Mouse (Mus musculus): ENCODE measurements at regions not wholly inside any gene's neighbourhood (a gene's known extent, or its start where the extent isn't known, plus 50 kb on each side); places are given as distances from the start of the nearest gene placed in this dataset.

- ATAC-seq (ENCODE audit: low read depth) = no peak
- no peak overlapping the region for H3K4me2 ChIP-seq
- H3K9me3 ChIP-seq (replicated peaks) = peaks cover 13% of the 10 kb centered on the region
- no peak overlapping the region for H3K4me3 ChIP-seq (replicated peaks)
- H3K36me3 ChIP-seq = no peaks in the 10 kb centered on the region
- no peak overlapping the region for H3K9ac ChIP-seq
- no peaks in the 10 kb centered on the region for H3K4me1 ChIP-seq (replicated peaks)
- no peak overlapping the region for H3K27ac ChIP-seq
- WGBS (ENCODE audit: insufficient replicate concordance) = 70% methylated on average over 4 of the region's 4 CpGs
- no peaks in the 10 kb centered on the region for H3K27me3 ChIP-seq
- no peak for DNase-seq
These were observed 399.9 kb downstream of the Tmem132b start for GRCm38 (mm10) chr5:125931502-125931901.

- Histone ChIP-seq H3K4me2 (no peak overlapping the region), H3K27me3 (no peaks in the 10 kb centered on the region), H3K36me3 (no peaks in the 10 kb centered on the region), H3K9me3 (replicated peaks) (peaks cover 26% of the 10 kb centered on the region), H3K4me3 (replicated peaks) (no peak overlapping the region), H3K27ac (no peak overlapping the region), H3K9ac (no peak overlapping the region), H3K4me1 (replicated peaks) (no peaks in the 10 kb centered on the region)
- ATAC-seq (ENCODE audit: low read depth) (no peak), DNase-seq (no peak)
- 65% methylated on average over 3 of the region's 3 CpGs for WGBS (ENCODE audit: insufficient replicate concordance)
These were observed 407.8 kb downstream of the Tmem132b start for GRCm38 (mm10) chr5:125939416-125939815.

GRCm38 (mm10) chr5:125946729-125947128 is 415.2 kb downstream of the Tmem132b start:
- Histone ChIP-seq H3K9ac (no peak overlapping the region), H3K9me3 (replicated peaks) (peaks cover 21% of the 10 kb centered on the region), H3K27me3 (no peaks in the 10 kb centered on the region), H3K4me2 (no peak overlapping the region), H3K4me1 (replicated peaks) (no peaks in the 10 kb centered on the region), H3K36me3 (no peaks in the 10 kb centered on the region), H3K27ac (no peak overlapping the region), H3K4me3 (replicated peaks) (no peak overlapping the region)
- DNase-seq = no peak
- no peak for ATAC-seq (ENCODE audit: low read depth)
- 61% methylated on average over 4 of the region's 4 CpGs for WGBS (ENCODE audit: insufficient replicate concordance)

GRCm38 (mm10) chr5:125951641-125952040 is 420.1 kb downstream of the Tmem132b start:
- no peaks in the 10 kb centered on the region for H3K36me3 ChIP-seq
- H3K4me2 ChIP-seq = no peak overlapping the region
- DNase-seq (no peak), ATAC-seq (ENCODE audit: low read depth) (no peak)
- H3K27me3 ChIP-seq = no peaks in the 10 kb centered on the region
- no peak overlapping the region for H3K27ac ChIP-seq
- peaks cover 20% of the 10 kb centered on the region; the same call in 1 of the 2 replicates for H3K9me3 ChIP-seq (replicated peaks)
- H3K4me3 ChIP-seq (replicated peaks) = no peak overlapping the region
- H3K4me1 ChIP-seq (replicated peaks) = no peaks in the 10 kb centered on the region
- H3K9ac ChIP-seq = no peak overlapping the region
- 69% methylated on average over 6 of the region's 6 CpGs for WGBS (ENCODE audit: insufficient replicate concordance)

- H3K36me3 ChIP-seq = no peaks in the 10 kb centered on the region
- DNase-seq (no peak), ATAC-seq (ENCODE audit: low read depth) (no peak)
- no peak overlapping the region for H3K4me3 ChIP-seq (replicated peaks)
- no peak overlapping the region for H3K9ac ChIP-seq
- H3K4me2 ChIP-seq = no peak overlapping the region
- H3K4me1 ChIP-seq (replicated peaks) = no peaks in the 10 kb centered on the region
- no peaks in the 10 kb centered on the region for H3K27me3 ChIP-seq
- peaks cover 27% of the 10 kb centered on the region; the same call in 1 of the 2 replicates for H3K9me3 ChIP-seq (replicated peaks)
- WGBS (ENCODE audit: insufficient replicate concordance) = 54% methylated on average over 8 of the region's 8 CpGs
- no peak overlapping the region for H3K27ac ChIP-seq
These were observed 432.5 kb downstream of the Tmem132b start for GRCm38 (mm10) chr5:125964039-125964438.

- no peaks in the 10 kb centered on the region for H3K36me3 ChIP-seq
- no peak overlapping the region for H3K4me2 ChIP-seq
- ATAC-seq (ENCODE audit: low read depth) = no peak
- H3K27me3 ChIP-seq = no peaks in the 10 kb centered on the region
- no peak overlapping the region for H3K4me3 ChIP-seq (replicated peaks)
- H3K27ac ChIP-seq = no peak overlapping the region
- no peaks in the 10 kb centered on the region for H3K4me1 ChIP-seq (replicated peaks)
- H3K9ac ChIP-seq = no peak overlapping the region
- no peak for DNase-seq
- 45% methylated on average over 4 of the region's 4 CpGs for WGBS (ENCODE audit: insufficient replicate concordance)
- peaks cover 40% of the 10 kb centered on the region for H3K9me3 ChIP-seq (replicated peaks)
These were observed 436.6 kb downstream of the Tmem132b start for GRCm38 (mm10) chr5:125968151-125968550.

- Histone ChIP-seq H3K9ac (no peak overlapping the region), H3K27ac (no peak overlapping the region), H3K9me3 (replicated peaks) (peaks cover 34% of the 10 kb centered on the region), H3K27me3 (no peaks in the 10 kb centered on the region), H3K4me1 (replicated peaks) (no peaks in the 10 kb centered on the region), H3K36me3 (no peaks in the 10 kb centered on the region), H3K4me2 (no peak overlapping the region), H3K4me3 (replicated peaks) (no peak overlapping the region)
- DNase-seq (no peak), ATAC-seq (ENCODE audit: low read depth) (no peak)
- WGBS (ENCODE audit: insufficient replicate concordance) = 53% methylated on average over 1 of the region's 1 CpGs
These were observed 442.5 kb downstream of the Tmem132b start for GRCm38 (mm10) chr5:125974035-125974434.

- H3K27me3 ChIP-seq = no peaks in the 10 kb centered on the region
- no peaks in the 10 kb centered on the region for H3K36me3 ChIP-seq
- no peak overlapping the region for H3K4me2 ChIP-seq
- no peak for ATAC-seq (ENCODE audit: low read depth)
- H3K9me3 ChIP-seq (replicated peaks) = peaks cover 25% of the 10 kb centered on the region
- H3K27ac ChIP-seq = no peak overlapping the region
- H3K4me3 ChIP-seq (replicated peaks) = no peak overlapping the region
- DNase-seq = no peak
- no peak overlapping the region for H3K9ac ChIP-seq
- WGBS (ENCODE audit: insufficient replicate concordance) = 70% methylated on average over 6 of the region's 6 CpGs
- no peaks in the 10 kb centered on the region for H3K4me1 ChIP-seq (replicated peaks)
These were observed 448.2 kb downstream of the Tmem132b start for GRCm38 (mm10) chr5:125979801-125980200.

- ATAC-seq (ENCODE audit: low read depth) = no peak
- no peaks in the 10 kb centered on the region for H3K27me3 ChIP-seq
- no peak overlapping the region for H3K27ac ChIP-seq
- H3K4me3 ChIP-seq (replicated peaks) = no peak overlapping the region
- H3K36me3 ChIP-seq = no peaks in the 10 kb centered on the region
- H3K9me3 ChIP-seq (replicated peaks) = 0 out of 2 replicates have a peak, but pooled peaks cover 13% of the 10 kb centered on the region
- no peak overlapping the region for H3K9ac ChIP-seq
- no peaks in the 10 kb centered on the region for H3K4me1 ChIP-seq (replicated peaks)
- H3K4me2 ChIP-seq = no peak overlapping the region
- no peak for DNase-seq
These were observed 453.8 kb downstream of the Tmem132b start for GRCm38 (mm10) chr5:125985356-125985755.

GRCm38 (mm10) chr5:125997173-125997572 is 465.6 kb downstream of the Tmem132b start:
- WGBS (ENCODE audit: insufficient replicate concordance) = 59% methylated on average over 8 of the region's 8 CpGs
- H3K4me3 ChIP-seq (replicated peaks) = no peak overlapping the region
- ATAC-seq (ENCODE audit: low read depth) = no peak
- peaks cover 28% of the 10 kb centered on the region; the same call in 1 of the 2 replicates for H3K9me3 ChIP-seq (replicated peaks)
- DNase-seq = no peak
- H3K36me3 ChIP-seq = no peaks in the 10 kb centered on the region
- no peak overlapping the region for H3K27ac ChIP-seq
- no peaks in the 10 kb centered on the region for H3K4me1 ChIP-seq (replicated peaks)
- no peak overlapping the region for H3K4me2 ChIP-seq
- no peaks in the 10 kb centered on the region for H3K27me3 ChIP-seq
- H3K9ac ChIP-seq = no peak overlapping the region

- no peak overlapping the region for H3K9ac ChIP-seq
- no peak overlapping the region for H3K4me3 ChIP-seq (replicated peaks)
- no peaks in the 10 kb centered on the region for H3K36me3 ChIP-seq
- H3K9me3 ChIP-seq (replicated peaks) = peaks cover 14% of the 10 kb centered on the region
- H3K27me3 ChIP-seq = no peaks in the 10 kb centered on the region
- no peak overlapping the region for H3K4me2 ChIP-seq
- DNase-seq = no peak
- no peak for ATAC-seq (ENCODE audit: low read depth)
- H3K4me1 ChIP-seq (replicated peaks) = no peaks in the 10 kb centered on the region
- 52% methylated on average over 4 of the region's 4 CpGs for WGBS (ENCODE audit: insufficient replicate concordance)
- H3K27ac ChIP-seq = no peak overlapping the region
These were observed 476.3 kb downstream of the Tmem132b start for GRCm38 (mm10) chr5:126007871-126008270.

GRCm38 (mm10) chr5:126008321-126008720 is 476.7 kb downstream of the Tmem132b start:
- ATAC-seq (ENCODE audit: low read depth) = no peak
- 79% methylated on average over 8 of the region's 8 CpGs for WGBS (ENCODE audit: insufficient replicate concordance)

More at GRCm38 (mm10) chr5:126008321-126008720, 476.7 kb downstream of the Tmem132b start:
- Histone ChIP-seq H3K4me2 (no peak overlapping the region), H3K9ac (no peak overlapping the region), H3K27me3 (no peaks in the 10 kb centered on the region), H3K9me3 (replicated peaks) (peaks cover 15% of the 10 kb centered on the region), H3K4me3 (replicated peaks) (no peak overlapping the region), H3K36me3 (no peaks in the 10 kb centered on the region), H3K27ac (no peak overlapping the region), H3K4me1 (replicated peaks) (no peaks in the 10 kb centered on the region)
- no peak for DNase-seq

Measured in liver, embryonic 13.5 days (tissue).